Mouse (Mus musculus): ENCODE measurements at regions not wholly inside any gene's neighbourhood (a gene's known extent, or its start where the extent isn't known, plus 50 kb on each side); places are given as distances from the start of the nearest gene placed in this dataset.

- TF ChIP-seq CTCF (IDR thresholded peaks at IDR 0.05; ENCODE audit: low read depth) (no peak), EP300 (IDR thresholded peaks at IDR 0.05; ENCODE audit: low read depth) (no peak)
These were observed 308.3 kb downstream of the Elavl2 start for GRCm38 (mm10) chr4:91092323-91092722.
